Mouse (Mus musculus): ENCODE measurements around the gene Mycbp2.

GRCm38 (mm10) chr14:103109971-103110370 lies 236.6 kb downstream of the Mycbp2 start:
- TF ChIP-seq CTCF (conservative IDR thresholded peaks at IDR 0.05; ENCODE audit: low read length) (no peak), NANOG (IDR thresholded peaks at IDR 0.05; ENCODE audit: borderline replicate concordance, low read length) (no peak)

Measured in E14TG2a.4 (cell line).